Mouse (Mus musculus) telencephalon, adult 2 months (tissue): Measurements from ENCODE around the gene Arpc1a.
"Not testable (repeated sequence)": the region's sequence is repeated elsewhere in the genome, so short reads cannot be mapped to it uniquely, and the experiment has no call there.

ENCODE experiments used
- DNase-seq: peaks from one replicate; pipeline ENCODE4 v3.0.0-alpha.2; 2011; ENCODE audit warnings: low read depth, low spot score

Arpc1a gene

GRCm38 (mm10) chr5:145083632-145084451 is at the start of gene Arpc1a, which contains the start of gene Kpna7:
Gene Arpc1a, plus strand, starts transcription at chr5:145083830.
Gene Kpna7, minus strand, starts transcription at chr5:145084030.
- peak; percentile 91 for DNase-seq

- DNase-seq, result no peak
Observed at GRCm38 (mm10) chr5:145041628-145042027, 42.0 kb upstream of the Arpc1a start.

GRCm38 (mm10) chr5:145042690-145043089 is 40.9 kb upstream of the Arpc1a start, which contains the start of gene 1700018F24Rik:
Gene 1700018F24Rik, plus strand, starts transcription at chr5:145042990.
- DNase-seq, result not testable (repeated sequence)

- DNase-seq, result not testable (repeated sequence)
Observed at GRCm38 (mm10) chr5:145054187-145054586, 29.4 kb upstream of the Arpc1a start.

GRCm38 (mm10) chr5:145057907-145058306 is 25.7 kb upstream of the Arpc1a start:
- no peak for DNase-seq

- DNase-seq, result no peak
Observed at GRCm38 (mm10) chr5:145058722-145059121, 24.9 kb upstream of the Arpc1a start.

- no peak for DNase-seq
Observed at GRCm38 (mm10) chr5:145059524-145059923, 24.1 kb upstream of the Arpc1a start.

- DNase-seq, result no peak
Observed at GRCm38 (mm10) chr5:145064765-145065340, 18.8 kb upstream of the Arpc1a start.

GRCm38 (mm10) chr5:145068863-145069262 is 14.8 kb upstream of the Arpc1a start:
- no peak for DNase-seq

GRCm38 (mm10) chr5:145069707-145070106 is 13.9 kb upstream of the Arpc1a start:
- DNase-seq, result peak; percentile 52

GRCm38 (mm10) chr5:145071342-145071741 is 12.3 kb upstream of the Arpc1a start:
- DNase-seq, result no peak

GRCm38 (mm10) chr5:145075081-145075480 is 8.5 kb upstream of the Arpc1a start:
- no peak for DNase-seq

- no peak for DNase-seq
Observed at GRCm38 (mm10) chr5:145081866-145082613, 1.6 kb upstream of the Arpc1a start.

- DNase-seq, result not testable (repeated sequence)
Observed at GRCm38 (mm10) chr5:145083201-145083600, 429 bp upstream of the Arpc1a start.

GRCm38 (mm10) chr5:145084822-145085221 is 1.2 kb downstream of the Arpc1a start:
- DNase-seq, result no peak

GRCm38 (mm10) chr5:145088186-145088585 is 4.6 kb downstream of the Arpc1a start:
- DNase-seq, result no peak

- no peak for DNase-seq
Observed at GRCm38 (mm10) chr5:145089878-145090277, 6.2 kb downstream of the Arpc1a start.

- DNase-seq, result no peak
Observed at GRCm38 (mm10) chr5:145096195-145096594, 12.6 kb downstream of the Arpc1a start.

- DNase-seq, result no peak
Observed at GRCm38 (mm10) chr5:145098340-145098821, 14.8 kb downstream of the Arpc1a start.

- no peak for DNase-seq
Observed at GRCm38 (mm10) chr5:145100960-145101359, 17.3 kb downstream of the Arpc1a start.

GRCm38 (mm10) chr5:145101451-145101850 is 17.8 kb downstream of the Arpc1a start:
- not testable (repeated sequence) for DNase-seq

- DNase-seq, result no peak
Observed at GRCm38 (mm10) chr5:145102706-145103105, 19.1 kb downstream of the Arpc1a start.
